Mouse (Mus musculus): ENCODE measurements at regions not wholly inside any gene's neighbourhood (a gene's known extent, or its start where the extent isn't known, plus 50 kb on each side); places are given as distances from the start of the nearest gene placed in this dataset.

- TF ChIP-seq USF1 (IDR thresholded peaks at IDR 0.05; ENCODE audit: low read depth) (no peak), CTCF (IDR thresholded peaks at IDR 0.05; ENCODE audit: control insufficient read depth, insufficient read depth, insufficient read length) (no peak), MAX (IDR thresholded peaks at IDR 0.05) (no peak), MYOD1 (IDR thresholded peaks at IDR 0.05; ENCODE audit: control insufficient read depth, insufficient read length, low read depth) (no peak), CEBPB (IDR thresholded peaks at IDR 0.05; ENCODE audit: low read depth) (no peak)
Measured at GRCm38 (mm10) chr8:34744682-34745081, 633.1 kb upstream of the Gm10131 start.

All from C2C12 (cell line).